ENCODE assay signal across 31 mouse cellular contexts in genomic region chr6:33859049-33859448, GRCm38 (mm10).
DNase-seq lines count a peak whose midpoint lies in the region; ATAC-seq lines count a peak whose summit lies in the region.
"Had no signal": no experiment of that assay in that cellular context is flagged by ENCODE, and none has a peak within 500 bp of the region (broad histone marks: within the 10 kb centered on the region; RNA-seq: fewer than 3 reads in every experiment).

No protein-coding gene starts in this region.

- H3K36me3 ChIP-seq in heart, embryonic 15.5 days = no peaks in the 10 kb centered on the region
- no peaks in the 10 kb centered on the region for H3K36me3 ChIP-seq in heart, embryonic 11.5 days (ENCODE audit: control insufficient read depth, insufficient read depth, low read length)
- H3K36me3 ChIP-seq in hindbrain, embryonic 16.5 days (ENCODE audit: control insufficient read depth, insufficient read depth, low read length) = no peaks in the 10 kb centered on the region
- H3K36me3 ChIP-seq in hindbrain, embryonic 10.5 days = no peaks in the 10 kb centered on the region
- no peaks in the 10 kb centered on the region for H3K36me3 ChIP-seq in midbrain, embryonic 15.5 days (replicated peaks)
- no peaks in the 10 kb centered on the region for H3K36me3 ChIP-seq in midbrain, embryonic 10.5 days
- no peaks in the 10 kb centered on the region for H3K36me3 ChIP-seq in midbrain, embryonic 16.5 days (ENCODE audit: control insufficient read depth, insufficient read depth, low read length)
- H3K36me3 ChIP-seq: embryonic facial prominence, embryonic 10.5 days; embryonic facial prominence, embryonic 13.5 days; forebrain, embryonic 12.5 days; heart, embryonic 13.5 days; hindbrain, embryonic 13.5 days had no signal

- no peak overlapping the region for H3K9ac ChIP-seq in heart, embryonic 15.5 days
- H3K9ac ChIP-seq in heart, embryonic 11.5 days (ENCODE audit: low read depth, low read length) = no peak overlapping the region
- H3K9ac ChIP-seq in hindbrain, embryonic 16.5 days (ENCODE audit: low read depth, low read length) = no peak overlapping the region
- no peak overlapping the region for H3K9ac ChIP-seq in midbrain, embryonic 15.5 days
- H3K9ac ChIP-seq in midbrain, embryonic 16.5 days (ENCODE audit: low read depth, low read length) = no peak overlapping the region
- H3K9ac ChIP-seq: embryonic facial prominence, embryonic 13.5 days; forebrain, embryonic 12.5 days; forebrain, postnatal 0 days; heart, embryonic 13.5 days; hindbrain, embryonic 13.5 days had no signal

- no peak overlapping the region for H3K4me2 ChIP-seq in heart, embryonic 15.5 days
- H3K4me2 ChIP-seq in heart, embryonic 11.5 days = no peak overlapping the region
- no peak overlapping the region for H3K4me2 ChIP-seq in hindbrain, embryonic 16.5 days (ENCODE audit: low read length)
- no peak overlapping the region for H3K4me2 ChIP-seq in midbrain, embryonic 15.5 days
- no peak overlapping the region for H3K4me2 ChIP-seq in midbrain, embryonic 16.5 days (ENCODE audit: low read length)
- H3K4me2 ChIP-seq: embryonic facial prominence, embryonic 13.5 days; forebrain, embryonic 12.5 days; heart, embryonic 13.5 days; hindbrain, embryonic 13.5 days had no signal

- 64% methylated on average over 3 of the region's 3 CpGs for WGBS in heart, embryonic 15.5 days
- 71% methylated on average over 3 of the region's 3 CpGs for WGBS in heart, embryonic 11.5 days (ENCODE audit: insufficient replicate concordance)
- 66% methylated on average over 3 of the region's 3 CpGs for WGBS in hindbrain, embryonic 16.5 days
- WGBS in hindbrain, embryonic 10.5 days = 83% methylated on average over 3 of the region's 3 CpGs
- 39% methylated on average over 3 of the region's 3 CpGs for WGBS in midbrain, embryonic 15.5 days
- 75% methylated on average over 3 of the region's 3 CpGs for WGBS in midbrain, embryonic 10.5 days
- 34% methylated on average over 3 of the region's 3 CpGs for WGBS in midbrain, embryonic 16.5 days

- no peak overlapping the region for H3K4me3 ChIP-seq in heart, embryonic 15.5 days
- H3K4me3 ChIP-seq in heart, embryonic 11.5 days (ENCODE audit: low read depth, low read length) = no peak overlapping the region
- H3K4me3 ChIP-seq in hindbrain, embryonic 16.5 days (ENCODE audit: low read length) = no peak overlapping the region
- H3K4me3 ChIP-seq in hindbrain, embryonic 10.5 days = no peak overlapping the region
- H3K4me3 ChIP-seq in midbrain, embryonic 15.5 days = no peak overlapping the region
- no peak overlapping the region for H3K4me3 ChIP-seq in midbrain, embryonic 10.5 days
- no peak overlapping the region for H3K4me3 ChIP-seq in midbrain, embryonic 16.5 days (ENCODE audit: low read depth, low read length)
- H3K4me3 ChIP-seq: embryonic facial prominence, embryonic 10.5 days; embryonic facial prominence, embryonic 13.5 days; erythroblast, embryonic 14.5 days; forebrain, embryonic 12.5 days; gastrocnemius, adult 2 months; heart, embryonic 13.5 days; hindbrain, embryonic 13.5 days had no signal

- no peak for ATAC-seq in heart, embryonic 15.5 days (replicated peaks; ENCODE audit: insufficient number of reproducible peaks, insufficient read depth, low FRiP score, low read depth)
- no peak for ATAC-seq in heart, embryonic 11.5 days (replicated peaks; ENCODE audit: insufficient number of reproducible peaks, low FRiP score, low TSS enrichment)
- 0 out of 2 replicates have a peak, but pooled peaks have one; percentile 42 for ATAC-seq in hindbrain, embryonic 16.5 days
- ATAC-seq in midbrain, embryonic 15.5 days (replicated peaks) = 0 out of 2 replicates have a peak, but pooled peaks have one; percentile 65
- peak; percentile 54; the same call in 1 of the 2 replicates for ATAC-seq in midbrain, embryonic 16.5 days
- ATAC-seq: forebrain, postnatal 0 days; hindbrain, postnatal 0 days; inflammation-experienced regulatory T-cells, adult 6 months; intestine, embryonic 16.5 days; Patski had no signal

- H3K4me1 ChIP-seq in heart, embryonic 15.5 days (replicated peaks) = peaks cover 18% of the 10 kb centered on the region
- H3K4me1 ChIP-seq in heart, embryonic 11.5 days (ENCODE audit: control insufficient read depth, insufficient read depth, low read length) = peaks cover 10% of the 10 kb centered on the region
- peaks cover 3% of the 10 kb centered on the region; the same call in 1 of the 2 replicates for H3K4me1 ChIP-seq in hindbrain, embryonic 16.5 days (ENCODE audit: control insufficient read depth, insufficient read depth, low read depth, low read length)
- H3K4me1 ChIP-seq in hindbrain, embryonic 10.5 days (replicated peaks) = peaks cover 5% of the 10 kb centered on the region; the same call in 1 of the 2 replicates
- H3K4me1 ChIP-seq in midbrain, embryonic 15.5 days = no peaks in the 10 kb centered on the region
- H3K4me1 ChIP-seq in midbrain, embryonic 10.5 days = peaks cover 13% of the 10 kb centered on the region; the same call in 1 of the 2 replicates
- peaks cover 3% of the 10 kb centered on the region; the same call in 1 of the 2 replicates for H3K4me1 ChIP-seq in midbrain, embryonic 16.5 days (ENCODE audit: control insufficient read depth, insufficient read depth, low read length)
- H3K4me1 ChIP-seq: embryonic facial prominence, embryonic 13.5 days had no signal

- H3K27ac ChIP-seq in heart, embryonic 15.5 days = 0 out of 2 replicates have a peak overlapping the region, but pooled peaks have one; percentile 28
- H3K27ac ChIP-seq in heart, embryonic 11.5 days (ENCODE audit: low read depth, low read length) = no peak overlapping the region
- no peak overlapping the region for H3K27ac ChIP-seq in hindbrain, embryonic 16.5 days (ENCODE audit: low read depth, low read length)
- no peak overlapping the region for H3K27ac ChIP-seq in hindbrain, embryonic 10.5 days
- H3K27ac ChIP-seq in midbrain, embryonic 15.5 days = 0 out of 2 replicates have a peak overlapping the region, but pooled peaks have one; percentile 0
- H3K27ac ChIP-seq in midbrain, embryonic 10.5 days (replicated peaks) = no peak overlapping the region
- no peak overlapping the region for H3K27ac ChIP-seq in midbrain, embryonic 16.5 days (ENCODE audit: low read length)
- H3K27ac ChIP-seq: embryonic facial prominence, embryonic 10.5 days; embryonic facial prominence, embryonic 13.5 days; gastrocnemius, adult 2 months; hindbrain, embryonic 13.5 days; hindbrain, postnatal 0 days had no signal

- H3K27me3 ChIP-seq in heart, embryonic 15.5 days = no peaks in the 10 kb centered on the region
- no peaks in the 10 kb centered on the region for H3K27me3 ChIP-seq in heart, embryonic 11.5 days (ENCODE audit: control insufficient read depth, insufficient read depth, low read length)
- H3K27me3 ChIP-seq in hindbrain, embryonic 16.5 days (replicated peaks; ENCODE audit: control insufficient read depth, insufficient read depth, low read length) = no peaks in the 10 kb centered on the region
- no peaks in the 10 kb centered on the region for H3K27me3 ChIP-seq in hindbrain, embryonic 10.5 days (ENCODE audit: insufficient read depth, poor library complexity, severe bottlenecking)
- no peaks in the 10 kb centered on the region for H3K27me3 ChIP-seq in midbrain, embryonic 15.5 days (replicated peaks)
- H3K27me3 ChIP-seq in midbrain, embryonic 10.5 days (ENCODE audit: low read depth, poor library complexity, severe bottlenecking) = no peaks in the 10 kb centered on the region
- H3K27me3 ChIP-seq in midbrain, embryonic 16.5 days (ENCODE audit: control insufficient read depth, insufficient read depth, low read depth, low read length) = no peaks in the 10 kb centered on the region
- H3K27me3 ChIP-seq: CH12.LX; embryonic facial prominence, embryonic 13.5 days; forebrain, embryonic 12.5 days; heart, embryonic 13.5 days; hindbrain, embryonic 13.5 days; Patski had no signal

- H3K9me3 ChIP-seq in heart, embryonic 15.5 days (replicated peaks) = no peaks in the 10 kb centered on the region
- no peaks in the 10 kb centered on the region for H3K9me3 ChIP-seq in heart, embryonic 11.5 days (replicated peaks; ENCODE audit: control insufficient read depth, low read length)
- no peaks in the 10 kb centered on the region for H3K9me3 ChIP-seq in hindbrain, embryonic 16.5 days (ENCODE audit: control insufficient read depth, low read length)
- no peaks in the 10 kb centered on the region for H3K9me3 ChIP-seq in hindbrain, embryonic 10.5 days
- H3K9me3 ChIP-seq in midbrain, embryonic 15.5 days = no peaks in the 10 kb centered on the region
- no peaks in the 10 kb centered on the region for H3K9me3 ChIP-seq in midbrain, embryonic 10.5 days (replicated peaks)
- no peaks in the 10 kb centered on the region for H3K9me3 ChIP-seq in midbrain, embryonic 16.5 days (replicated peaks; ENCODE audit: control insufficient read depth, low read length, poor library complexity, severe bottlenecking)
- H3K9me3 ChIP-seq: embryonic facial prominence, embryonic 10.5 days; embryonic facial prominence, embryonic 13.5 days; forebrain, embryonic 12.5 days; G1E; heart, embryonic 13.5 days; hindbrain, embryonic 13.5 days had no signal

- no peak for DNase-seq in hindbrain, embryonic 10.5 days (ENCODE audit: low spot score)
- no peak for DNase-seq in midbrain, embryonic 10.5 days (ENCODE audit: low spot score)
- DNase-seq: adrenal gland, adult 2 months; adrenal gland, postnatal 14 days; B cell, adult 2 months; cerebellum, adult 11-12 months; cerebellum, adult 8-10 months; cerebellum, postnatal 36 days; embryo, embryonic 11 days; forebrain, postnatal 0 days; gastrocnemius, adult 2 months; gastrocnemius, postnatal 14 days; heart, adult 11 months; heart, postnatal 14 days had no signal

Comparison
In these comparisons a context has a peak if more than half of its experiments do, and no peak if none do; other contexts are left out.
1. H3K27ac ChIP-seq: peak in heart, embryonic 15.5 days (single experiment) and midbrain, embryonic 15.5 days (single experiment); none in heart, embryonic 11.5 days (single experiment), hindbrain, embryonic 16.5 days (single experiment), hindbrain, embryonic 10.5 days (single experiment), midbrain, embryonic 10.5 days (single experiment) and midbrain, embryonic 16.5 days (single experiment).
2. ATAC-seq: peak in hindbrain, embryonic 16.5 days (single experiment), midbrain, embryonic 15.5 days (single experiment) and midbrain, embryonic 16.5 days (single experiment); none in heart, embryonic 15.5 days (single experiment) and heart, embryonic 11.5 days (single experiment).